Mouse (Mus musculus) neutrophil, adult 65 days (primary cell): Measurements from ENCODE around the gene Fam71f1. TPM values are rescaled to one million over a fixed set of nuclear protein-coding genes. Genes with fewer than 3 reads are reported as not detected.

Experiments used
- total RNA-seq: library from RNA; stranded (reverse); gene quantifications from 2 replicates; pipeline ENCODE4 v1.2.4, GENCODE M21; 2023

Fam71f1 gene
- total RNA-seq, result not detected in 2 replicates

GRCm38 (mm10) chr6:29318879-29319278 lies at the start of gene Fam71f1:
Fam71f1 (plus strand) TSS chr6:29319140.

GRCm38 (mm10) chr6:29272312-29273072 lies 46.4 kb upstream of the Fam71f1 start, which contains the start of gene Hilpda:
Hilpda (plus strand) TSS chr6:29272488.

DNA sequence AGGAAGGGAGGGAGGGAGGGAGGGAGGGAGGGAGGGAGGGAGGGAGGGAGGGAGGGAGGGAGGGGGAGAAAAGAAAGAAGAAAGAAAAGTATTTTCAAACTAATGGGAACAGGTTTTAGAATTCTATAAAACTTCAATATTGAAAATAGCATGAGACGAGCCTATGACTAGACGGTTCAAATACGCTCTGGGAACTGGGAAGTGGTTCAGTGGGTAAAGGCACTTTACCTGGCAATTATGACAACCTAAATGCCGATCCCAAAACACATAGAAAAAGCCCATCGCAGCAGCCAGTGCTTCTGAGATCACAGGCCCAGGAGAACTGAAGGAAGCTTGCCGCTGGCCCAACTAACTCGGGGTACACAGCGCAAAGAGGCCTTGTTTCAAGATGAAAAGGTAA lies 39.6 kb upstream of the Fam71f1 start, which contains the start of gene Fam71f2:
Gene Fam71f2 (plus strand): TSS at position 301 of the 400 bp plus-strand sequence.

DNA sequence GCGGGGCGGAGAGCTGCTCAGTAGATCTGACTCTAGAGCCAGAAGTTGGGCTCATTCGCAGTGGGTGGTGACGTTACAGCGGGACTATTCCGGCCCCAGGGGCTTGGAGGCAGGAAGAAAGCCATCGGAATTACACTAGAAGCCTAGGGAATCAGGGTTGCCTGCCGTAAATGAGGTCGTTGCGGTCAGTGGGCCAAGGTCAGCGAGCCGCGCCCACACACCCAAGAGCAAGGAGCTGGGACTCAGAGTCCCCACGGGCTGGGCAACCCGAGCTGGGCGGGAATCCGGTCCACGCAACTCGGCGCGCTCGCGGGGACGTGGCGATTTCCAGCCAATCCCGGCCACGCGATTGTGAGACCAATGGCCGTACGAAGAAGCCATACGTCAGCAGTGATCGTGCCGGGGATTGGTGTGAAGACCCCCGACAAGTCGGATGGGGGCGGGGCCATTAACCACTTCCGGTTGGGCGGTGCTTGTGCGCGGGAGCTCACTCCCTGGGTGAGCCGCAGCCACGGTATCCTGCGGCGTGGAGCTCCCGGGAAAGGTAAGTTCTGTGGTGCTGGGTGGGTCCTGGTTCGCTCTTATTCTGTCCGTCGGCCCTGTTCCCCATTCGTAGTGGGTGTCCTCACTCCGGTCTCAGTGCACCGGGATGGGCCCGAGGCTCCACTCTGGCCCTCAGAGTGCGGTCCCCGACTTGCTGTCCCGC lies 28.9 kb downstream of the Fam71f1 start, which contains the start of gene Calu:
Gene Calu (plus strand): TSS at position 405 of the 706 bp plus-strand sequence.

Other genes with a start within 250 kb of the Fam71f1 start
- gene Rbm28, start 154.1 kb upstream of the Fam71f1 start, total RNA-seq, result 23.3 and 25.5 TPM in 2 replicates
- gene Prrt4, start 139.6 kb upstream of the Fam71f1 start, total RNA-seq, result not detected in 2 replicates
- 21.5 and 28.5 TPM in 2 replicates for gene Impdh1, start 102.8 kb upstream of the Fam71f1 start, total RNA-seq
- gene Hilpda, start 46.7 kb upstream of the Fam71f1 start, total RNA-seq, result 5.3 and 9.7 TPM in 2 replicates
- gene Fam71f2, start 39.5 kb upstream of the Fam71f1 start, total RNA-seq, result not detected in 2 replicates
- 36.3 and 37.3 TPM in 2 replicates for gene Calu, start 28.9 kb downstream of the Fam71f1 start, total RNA-seq
- not detected in 2 replicates for gene Opn1sw, start 69.3 kb downstream of the Fam71f1 start, total RNA-seq
- not detected in 2 replicates for gene Ccdc136, start 77.2 kb downstream of the Fam71f1 start, total RNA-seq
- not detected in 2 replicates for gene Flnc, start 114.1 kb downstream of the Fam71f1 start, total RNA-seq
- gene Atp6v1f, start 148.6 kb downstream of the Fam71f1 start, total RNA-seq, result 138 and 155 TPM in 2 replicates
- gene Atp6v1fnb, start 152.3 kb downstream of the Fam71f1 start, total RNA-seq, result 2.5 TPM in 2 replicates
- gene Kcp, start 188.8 kb downstream of the Fam71f1 start, total RNA-seq, result not detected in 2 replicates
- 91.2 and 107 TPM in 2 replicates for gene Irf5, start 207.5 kb downstream of the Fam71f1 start, total RNA-seq